Mouse (Mus musculus) embryonic facial prominence, embryonic 11.5 days (tissue): Measurements from ENCODE around the gene Nup54. TPM values are rescaled to one million over a fixed set of nuclear protein-coding genes. Genes with fewer than 3 reads are reported as not detected.

Experiments
- ATAC-seq: fragments of 200-750 bp; cut with Nextera tagmentation; replicated peaks from 2 replicates; pipeline ENCODE4 v1.8.0; 2017; ENCODE audit warnings: low read depth; ENCODE audit not compliant: insufficient number of reproducible peaks, low FRiP score, low TSS enrichment
- DNase-seq: peaks from one replicate; pipeline ENCODE4 v3.0.0-alpha.2; 2015; ENCODE audit warnings: low spot score
- H3K27ac ChIP-seq: fragments of 300-500 bp; sonication (generic); replicated peaks from 2 replicates; pipeline ENCODE4 v1.5.1; 2014; ENCODE audit warnings: mild to moderate bottlenecking, low read depth, low read length, control low read depth
- H3K27me3 ChIP-seq: fragments of 300-500 bp; sonication (generic); 2 replicates; pipeline ENCODE4 v1.6.1; 2014; ENCODE audit warnings: mild to moderate bottlenecking, low read length, moderate library complexity, mixed read lengths; ENCODE audit not compliant: control insufficient read depth, insufficient read depth
- H3K36me3 ChIP-seq: fragments of 300-500 bp; sonication (generic); replicated peaks from 2 replicates; pipeline ENCODE4 v1.6.1; 2014; ENCODE audit warnings: low read depth, mild to moderate bottlenecking, low read length, moderate library complexity, mixed read lengths; ENCODE audit not compliant: control insufficient read depth, insufficient read depth
- H3K4me1 ChIP-seq: fragments of 300-500 bp; sonication (generic); 2 replicates; pipeline ENCODE4 v1.6.1; 2014; ENCODE audit warnings: low read length, mixed read lengths; ENCODE audit not compliant: control insufficient read depth, insufficient read depth
- H3K4me2 ChIP-seq: fragments of 300-500 bp; sonication (generic); 2 replicates; pipeline ENCODE4 v1.6.1; 2014; ENCODE audit warnings: low read depth, mild to moderate bottlenecking, control low read depth, low read length, moderate library complexity
- H3K4me3 ChIP-seq: fragments of 300-500 bp; sonication (generic); 2 replicates; pipeline ENCODE4 v1.5.1; 2014; ENCODE audit warnings: low read depth, low read length, control low read depth
- H3K9ac ChIP-seq: fragments of 300-500 bp; sonication (generic); replicated peaks from 2 replicates; pipeline ENCODE4 v1.6.1; 2014; ENCODE audit warnings: mild to moderate bottlenecking, control low read depth, low read length
- H3K9me3 ChIP-seq: fragments of 300-500 bp; sonication (generic); replicated peaks from 2 replicates; pipeline ENCODE4 v1.6.1; 2016; ENCODE audit warnings: mild to moderate bottlenecking, low read length, inconsistent platforms, mixed read lengths; ENCODE audit not compliant: control insufficient read depth
- WGBS: fragments of 180-500 bp; shearing (Covaris S2); extraction: QIAGEN DNeasy Blood & Tissue Kit; methylation state at CpG from one replicate; pipeline ENCODE4 v1.1.7; 2014; 5-methylcytosine and 5-hydroxymethylcytosine counted together
- polyA plus RNA-seq: library from polyadenylated mRNA; unstranded; fragments of >200 nt; fragmentation: Nextera tagmentation; extraction: Ambion mirVana; gene quantifications from 2 replicates; pipeline ENCODE4 v1.2.1, GENCODE M21; 2014

Nup54 gene
- polyA plus RNA-seq, 1 experiment from 2014 or later, result 75.7 TPM

- DNase-seq (no peak), ATAC-seq (no peak)
- no peak overlapping the region for H3K4me2 ChIP-seq
- no peak overlapping the region for H3K4me3 ChIP-seq
- H3K27me3 ChIP-seq, result no peaks in the 10 kb centered on the region
- no peaks in the 10 kb centered on the region for H3K9me3 ChIP-seq
- no peak overlapping the region for H3K9ac ChIP-seq
- WGBS, result 36% methylated on average over 5 of the region's 5 CpGs
- H3K27ac ChIP-seq, result no peak overlapping the region
- no peaks in the 10 kb centered on the region for H3K36me3 ChIP-seq
- no peaks in the 10 kb centered on the region for H3K4me1 ChIP-seq
These were observed 23.7 kb upstream of the Nup54 start for GRCm38 (mm10) chr5:92458726-92459125.

GRCm38 (mm10) chr5:92457410-92457809 lies 22.4 kb upstream of the Nup54 start:
- DNase-seq, result no peak
- no peak overlapping the region for H3K4me3 ChIP-seq
- no peaks in the 10 kb centered on the region for H3K27me3 ChIP-seq
- H3K36me3 ChIP-seq, result no peaks in the 10 kb centered on the region
- no peak overlapping the region for H3K27ac ChIP-seq
- H3K9ac ChIP-seq, result no peak overlapping the region
- H3K4me2 ChIP-seq, result no peak overlapping the region
- 85% methylated on average over 2 of the region's 2 CpGs for WGBS
- no peaks in the 10 kb centered on the region for H3K4me1 ChIP-seq
- H3K9me3 ChIP-seq, result no peaks in the 10 kb centered on the region
- no peak for ATAC-seq

DNA sequence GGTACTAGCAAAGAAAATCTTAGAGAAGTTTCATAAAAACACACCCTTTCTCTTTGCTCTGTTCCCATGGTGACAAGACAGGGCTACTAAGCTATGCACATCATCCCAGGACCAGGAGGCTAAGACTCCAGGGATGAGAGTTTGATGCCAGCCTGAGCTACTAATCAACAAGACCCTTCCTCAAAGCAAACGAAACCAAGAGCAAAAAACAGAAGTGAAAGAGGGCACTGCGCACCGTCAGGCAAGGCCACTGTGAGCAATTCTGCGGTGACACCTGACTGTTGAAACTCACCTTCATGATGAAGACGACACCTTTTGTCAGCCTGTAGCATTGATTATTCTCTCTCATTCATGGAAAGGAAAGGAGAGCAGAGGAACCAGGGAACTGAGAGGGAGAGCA lies 17.9 kb upstream of the Nup54 start:
- H3K36me3 ChIP-seq, result no peaks in the 10 kb centered on the region

GRCm38 (mm10) chr5:92446736-92447135 lies 11.7 kb upstream of the Nup54 start:
- H3K4me2 ChIP-seq, result no peak overlapping the region
- no peak overlapping the region for H3K27ac ChIP-seq
- 90% methylated on average over 5 of the region's 5 CpGs for WGBS
- H3K9ac ChIP-seq, result no peak overlapping the region
- H3K4me1 ChIP-seq, result no peaks in the 10 kb centered on the region
- no peak for ATAC-seq
- no peaks in the 10 kb centered on the region for H3K27me3 ChIP-seq
- no peaks in the 10 kb centered on the region for H3K36me3 ChIP-seq
- H3K9me3 ChIP-seq, result no peaks in the 10 kb centered on the region
- no peak for DNase-seq
- no peak overlapping the region for H3K4me3 ChIP-seq

More for the DNA sequence above, 17.9 kb upstream of the Nup54 start:
- Histone ChIP-seq H3K27ac (no peak overlapping the region), H3K4me2 (no peak overlapping the region), H3K4me3 (no peak overlapping the region), H3K9me3 (no peaks in the 10 kb centered on the region), H3K27me3 (no peaks in the 10 kb centered on the region), H3K4me1 (no peaks in the 10 kb centered on the region), H3K9ac (no peak overlapping the region)
- ATAC-seq, result no peak
- 94% methylated on average over 5 of the region's 5 CpGs for WGBS
- no peak for DNase-seq

- WGBS, result 87% methylated on average over 2 of the region's 2 CpGs
These were observed 10.0 kb upstream of the Nup54 start for GRCm38 (mm10) chr5:92445016-92445415.

DNA sequence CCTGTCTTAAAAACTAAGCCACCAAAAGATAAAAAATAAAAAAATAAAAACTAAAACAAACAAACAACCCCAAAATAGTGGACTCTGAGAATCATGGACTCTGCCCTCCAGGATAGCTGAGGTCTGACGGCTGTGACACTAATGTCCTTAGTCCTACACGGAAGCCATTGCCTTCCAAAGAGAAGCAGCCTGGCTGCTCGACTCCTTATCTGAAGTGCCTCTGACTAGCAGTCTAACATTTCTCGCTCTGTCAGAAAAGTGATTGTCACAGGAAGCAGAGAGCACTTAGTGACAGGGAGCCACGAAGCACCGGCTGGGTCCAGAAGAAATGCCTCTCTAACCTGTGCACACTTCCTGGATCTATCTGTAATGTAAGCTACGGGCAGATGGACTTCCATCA lies 7.9 kb upstream of the Nup54 start:
- 87% methylated on average over 7 of the region's 7 CpGs for WGBS
- no peaks in the 10 kb centered on the region for H3K9me3 ChIP-seq
- no peak for DNase-seq
- ATAC-seq, result no peak
- H3K36me3 ChIP-seq, result no peaks in the 10 kb centered on the region
- H3K4me2 ChIP-seq, result no peak overlapping the region
- H3K9ac ChIP-seq, result no peak overlapping the region
- H3K4me3 ChIP-seq, result no peak overlapping the region
- no peaks in the 10 kb centered on the region for H3K4me1 ChIP-seq
- H3K27ac ChIP-seq, result no peak overlapping the region
- H3K27me3 ChIP-seq, result no peaks in the 10 kb centered on the region

More at GRCm38 (mm10) chr5:92445016-92445415, 10.0 kb upstream of the Nup54 start:
- Histone ChIP-seq H3K9ac (no peak overlapping the region), H3K4me2 (no peak overlapping the region), H3K27ac (no peak overlapping the region), H3K4me3 (no peak overlapping the region), H3K4me1 (no peaks in the 10 kb centered on the region), H3K36me3 (no peaks in the 10 kb centered on the region), H3K27me3 (no peaks in the 10 kb centered on the region), H3K9me3 (no peaks in the 10 kb centered on the region)
- ATAC-seq (no peak), DNase-seq (no peak)

- WGBS, result 73% methylated on average over 5 of the region's 5 CpGs
- H3K4me2 ChIP-seq, result no peak overlapping the region
- no peaks in the 10 kb centered on the region for H3K9me3 ChIP-seq
- H3K27ac ChIP-seq, result no peak overlapping the region
- ATAC-seq (no peak), DNase-seq (no peak)
- no peaks in the 10 kb centered on the region for H3K4me1 ChIP-seq
- no peaks in the 10 kb centered on the region for H3K36me3 ChIP-seq
- no peak overlapping the region for H3K9ac ChIP-seq
- no peak overlapping the region for H3K4me3 ChIP-seq
- H3K27me3 ChIP-seq, result no peaks in the 10 kb centered on the region
These were observed 6.5 kb upstream of the Nup54 start for GRCm38 (mm10) chr5:92441494-92441893.

DNA sequence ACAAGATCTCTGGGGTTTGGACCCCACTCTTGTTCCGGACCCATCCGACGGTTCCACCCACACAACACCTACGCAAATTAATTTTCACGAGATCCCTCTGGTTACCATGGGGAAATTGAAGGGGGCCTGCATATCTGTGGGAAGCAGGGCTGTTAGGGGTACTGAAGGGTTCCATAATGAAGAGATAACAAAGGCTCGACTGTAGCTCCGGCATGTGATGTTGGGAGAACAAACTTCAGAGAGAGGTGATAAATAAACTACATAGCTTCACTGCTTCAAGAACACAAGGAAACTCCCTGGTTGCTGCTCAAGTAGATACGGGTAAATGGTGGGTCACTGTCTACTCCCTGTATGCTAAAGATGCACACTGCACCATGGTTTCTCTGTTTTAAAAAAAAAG lies 3.5 kb upstream of the Nup54 start:
- 90% methylated on average over 8 of the region's 8 CpGs for WGBS

More for the DNA sequence above, 3.5 kb upstream of the Nup54 start:
- Histone ChIP-seq H3K4me2 (no peak overlapping the region), H3K27ac (no peak overlapping the region), H3K27me3 (no peaks in the 10 kb centered on the region), H3K9ac (no peak overlapping the region), H3K9me3 (no peaks in the 10 kb centered on the region), H3K36me3 (no peaks in the 10 kb centered on the region), H3K4me1 (no peaks in the 10 kb centered on the region), H3K4me3 (no peak overlapping the region)
- ATAC-seq, result no peak
- no peak for DNase-seq
